Mouse (Mus musculus) liver, embryonic 13.5 days (tissue): ENCODE results near the gene Vmn2r28. TPM values are rescaled to one million over a fixed set of nuclear protein-coding genes. Genes with fewer than 3 reads are reported as not detected.
"Not testable (repeated sequence)": the region's sequence is repeated elsewhere in the genome, so short reads cannot be mapped to it uniquely, and the experiment has no call there.

ENCODE experiments used
- ATAC-seq: fragments of 200-750 bp; cut with Nextera tagmentation; 2 replicates; pipeline ENCODE4 v1.8.0; 2017; ENCODE audit warnings: low read depth, mild to moderate bottlenecking, moderate number of reproducible peaks, moderate library complexity
- DNase-seq: peaks from one replicate; pipeline ENCODE4 v3.0.0; 2022
- H3K27ac ChIP-seq: fragments of 300-500 bp; sonication (generic); 2 replicates; pipeline ENCODE4 v1.5.1; 2015; ENCODE audit warnings: moderate library complexity, mild to moderate bottlenecking, inconsistent platforms
- H3K27me3 ChIP-seq: fragments of 300-500 bp; sonication (generic); 2 replicates; pipeline ENCODE4 v1.6.1; 2015; ENCODE audit warnings: mild to moderate bottlenecking, inconsistent platforms
- H3K36me3 ChIP-seq: fragments of 300-500 bp; sonication (generic); 2 replicates; pipeline ENCODE4 v1.6.1; 2015; ENCODE audit warnings: mild to moderate bottlenecking, inconsistent platforms
- H3K4me1 ChIP-seq: fragments of 300-500 bp; sonication (generic); replicated peaks from 2 replicates; pipeline ENCODE4 v1.6.1; 2015; ENCODE audit warnings: inconsistent platforms
- H3K4me2 ChIP-seq: fragments of 300-500 bp; sonication (generic); 2 replicates; pipeline ENCODE4 v1.6.1; 2015; ENCODE audit warnings: inconsistent platforms, mild to moderate bottlenecking, moderate library complexity
- H3K4me3 ChIP-seq: fragments of 300-500 bp; sonication (generic); replicated peaks from 2 replicates; pipeline ENCODE4 v1.5.1; 2015; ENCODE audit warnings: mild to moderate bottlenecking, inconsistent platforms
- H3K9ac ChIP-seq: fragments of 300-500 bp; sonication (generic); 2 replicates; pipeline ENCODE4 v1.6.1; 2015; ENCODE audit warnings: mild to moderate bottlenecking, inconsistent platforms
- H3K9me3 ChIP-seq: fragments of 300-500 bp; sonication (generic); replicated peaks from 2 replicates; pipeline ENCODE4 v1.6.1; 2016; ENCODE audit warnings: inconsistent platforms
- WGBS: fragments of 180-500 bp; shearing (Covaris S2); methylation state at CpG from one replicate; pipeline ENCODE4 v1.1.7; 2015; ENCODE audit not compliant: insufficient replicate concordance; 5-methylcytosine and 5-hydroxymethylcytosine counted together
- polyA plus RNA-seq: library from polyadenylated mRNA; unstranded; fragments of >200 nt; fragmentation: Nextera tagmentation; extraction: Ambion mirVana; gene quantifications from 2 replicates; pipeline ENCODE4 v1.2.1, GENCODE M21; 2015

The Vmn2r28 gene
- not detected in 2 replicates for polyA plus RNA-seq

DNA sequence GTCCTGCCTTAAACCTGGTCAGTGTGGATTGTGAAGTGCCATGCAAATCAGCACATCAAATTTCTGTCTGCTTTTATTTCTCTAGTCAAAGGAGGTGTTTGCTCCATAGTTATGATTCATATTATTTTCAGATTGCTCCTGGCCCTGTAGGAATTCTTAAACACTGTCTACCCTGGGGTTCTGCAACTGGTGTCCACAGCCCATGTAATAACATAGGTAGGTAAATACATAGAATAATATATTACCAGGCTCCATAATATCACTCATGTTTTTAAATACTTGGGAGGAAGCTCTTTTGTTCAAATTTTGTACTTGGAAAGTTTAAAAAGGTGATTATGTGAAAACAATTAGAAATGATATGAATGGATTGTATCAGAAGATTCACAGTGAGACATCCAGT, at the start of gene Vmn2r28:
Gene Vmn2r28 (minus strand): TSS at position 101 of the 400 bp plus-strand sequence.
- H3K36me3 ChIP-seq, H3K4me3 ChIP-seq, H3K27me3 ChIP-seq, ATAC-seq, DNase-seq, H3K4me2 ChIP-seq, H3K4me1 ChIP-seq, H3K27ac ChIP-seq, H3K9me3 ChIP-seq, H3K9ac ChIP-seq: not testable (repeated sequence)

GRCm38 (mm10) chr7:5540770-5541436, 47.1 kb upstream of the Vmn2r28 start:
- not testable (repeated sequence) for H3K4me2 ChIP-seq, H3K36me3 ChIP-seq, H3K9me3 ChIP-seq, H3K9ac ChIP-seq, H3K27me3 ChIP-seq, H3K4me3 ChIP-seq, DNase-seq, H3K4me1 ChIP-seq, H3K27ac ChIP-seq, ATAC-seq
- WGBS, result 38% methylated on average over 3 of the region's 3 CpGs

DNA sequence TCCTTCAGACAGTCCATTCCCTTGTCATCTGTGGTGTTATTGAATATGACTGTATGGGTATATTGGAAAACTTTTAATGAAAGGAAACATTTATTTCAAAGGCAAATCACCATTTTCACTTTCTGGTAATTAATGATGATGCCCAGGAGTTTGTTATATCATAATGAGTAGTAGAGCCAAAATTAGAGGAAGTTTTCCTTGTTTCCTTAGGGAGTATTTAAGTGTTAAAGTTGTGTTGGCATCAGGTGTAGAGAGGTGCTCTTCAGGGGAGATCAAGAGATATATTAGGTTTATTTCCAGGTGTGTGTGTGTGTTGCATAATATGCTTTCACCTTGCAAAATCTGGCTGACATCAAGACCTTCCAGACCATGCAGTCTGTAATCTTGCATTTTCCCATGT, 37.1 kb downstream of the Vmn2r28 start, which contains the start of gene Vmn1r59:
Gene Vmn1r59 (minus strand): TSS at position 101 of the 400 bp plus-strand sequence.
- ATAC-seq, result no peak
- no peak within 1 kb of the TSS for H3K4me3 ChIP-seq

GRCm38 (mm10) chr7:5454011-5454410, 39.7 kb downstream of the Vmn2r28 start:
- not testable (repeated sequence) for H3K9ac ChIP-seq, ATAC-seq, H3K27me3 ChIP-seq, H3K4me3 ChIP-seq, H3K4me1 ChIP-seq, DNase-seq, H3K27ac ChIP-seq, H3K9me3 ChIP-seq, H3K36me3 ChIP-seq, H3K4me2 ChIP-seq
- WGBS, result 35% methylated on average over 3 of the region's 3 CpGs

More for the DNA sequence above, 37.1 kb downstream of the Vmn2r28 start, which contains the start of gene Vmn1r59:
- no peak within 1 kb of the TSS for H3K27ac ChIP-seq
- no peaks in the 10 kb centered on the region for H3K4me1 ChIP-seq
- no peak within 1 kb of the TSS for H3K4me2 ChIP-seq
- no peaks in the 10 kb centered on the region for H3K36me3 ChIP-seq
- DNase-seq, result no peak
- peaks cover 11% of the 10 kb centered on the region; the same call in 1 of the 2 replicates for H3K9me3 ChIP-seq
- no peaks in the 10 kb centered on the region for H3K27me3 ChIP-seq
- no peak within 1 kb of the TSS for H3K9ac ChIP-seq

DNA sequence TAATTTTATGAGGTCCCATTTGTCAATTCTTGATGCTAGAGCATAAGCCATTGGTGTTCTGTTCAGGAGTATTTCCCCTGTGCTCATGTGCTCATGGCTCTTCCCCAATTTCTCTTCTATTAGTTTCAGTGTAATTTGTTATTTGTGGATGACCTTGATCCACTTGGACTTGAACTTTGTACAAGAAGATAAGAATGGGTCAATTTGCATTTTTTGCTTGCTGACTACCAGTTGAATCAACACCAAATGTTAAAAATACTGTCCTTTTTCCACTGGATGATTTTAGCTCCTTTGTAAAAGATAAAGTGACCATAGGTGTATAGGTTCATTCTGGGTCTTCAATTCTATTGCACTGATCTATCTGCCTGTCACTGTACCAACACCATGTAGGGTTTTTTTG, 45.1 kb downstream of the Vmn2r28 start:
- Histone ChIP-seq H3K27ac (no peak overlapping the region), H3K4me2 (no peak overlapping the region), H3K4me3 (no peak overlapping the region), H3K9me3 (peaks cover 3% of the 10 kb centered on the region; the same call in 1 of the 2 replicates), H3K27me3 (no peaks in the 10 kb centered on the region), H3K4me1 (no peaks in the 10 kb centered on the region), H3K9ac (no peak overlapping the region), H3K36me3 (no peaks in the 10 kb centered on the region)
- ATAC-seq, result no peak
- DNase-seq, result no peak

Other genes starting within 250 kb of the Vmn2r28 start
- not detected in 2 replicates for gene Gm5065, start 143.4 kb downstream of the Vmn2r28 start, polyA plus RNA-seq
- gene Nlrp2, start 142.9 kb downstream of the Vmn2r28 start, polyA plus RNA-seq, result not detected in 2 replicates
- gene Vmn1r58, start 80.6 kb downstream of the Vmn2r28 start, polyA plus RNA-seq, result not detected in 2 replicates
- not detected in 2 replicates for gene Vmn1r59, start 37.2 kb downstream of the Vmn2r28 start, polyA plus RNA-seq
- gene Vmn1r60, start 53.4 kb upstream of the Vmn2r28 start, polyA plus RNA-seq, result not detected in 2 replicates
- not detected in 2 replicates for gene Vmn1r61, start 119.3 kb upstream of the Vmn2r28 start, polyA plus RNA-seq
- gene Vmn1r62, start 179.7 kb upstream of the Vmn2r28 start, polyA plus RNA-seq, result not detected in 2 replicates